Mouse (Mus musculus) E14TG2a.4 (cell line): Measurements from ENCODE around the gene Col13a1.

Experiments used
- H3K27me3 ChIP-seq: 2 replicates; pipeline ENCODE4 v1.6.1; 2014; ENCODE audit warnings: low read length, control low read depth; ENCODE audit not compliant: insufficient read depth
- H3K36me3 ChIP-seq: 2 replicates; pipeline ENCODE4 v1.6.1; 2014; ENCODE audit warnings: low read length, control low read depth; ENCODE audit not compliant: insufficient read depth
- H3K4me1 ChIP-seq: replicated peaks from 2 replicates; pipeline ENCODE4 v1.6.1; 2014; ENCODE audit warnings: low read depth, low read length, control low read depth
- H3K4me3 ChIP-seq: replicated peaks from 2 replicates; pipeline ENCODE4 v1.5.1; 2014; ENCODE audit warnings: mild to moderate bottlenecking, low read length
- H3K9me3 ChIP-seq: 2 replicates; pipeline ENCODE4 v1.6.1; 2014; ENCODE audit warnings: low read length, control low read depth
- CTCF ChIP-seq: conservative IDR thresholded peaks from 2 replicates; pipeline ENCODE4 v1.5.1; 2014; ENCODE audit warnings: low read length
- NANOG ChIP-seq: IDR thresholded peaks from 2 replicates; pipeline ENCODE4 v1.6.1; 2014; ENCODE audit warnings: borderline replicate concordance, low read length, mixed read lengths
- POU5F1 ChIP-seq: IDR thresholded peaks from 2 replicates; pipeline ENCODE4 v1.6.1; 2014; ENCODE audit warnings: low read length, borderline replicate concordance

Gene Col13a1

GRCm38 (mm10) chr10:61837286-61837685 is 141.6 kb downstream of the Col13a1 start:
- TF ChIP-seq CTCF, result no peak
- no peak for TF ChIP-seq POU5F1
- no peak for TF ChIP-seq NANOG
- peaks cover 15% of the 10 kb centered on the region; the same call in 1 of the 2 replicates for H3K27me3 ChIP-seq
- no peak overlapping the region for H3K4me3 ChIP-seq
- peaks cover 43% of the 10 kb centered on the region for H3K4me1 ChIP-seq
- H3K36me3 ChIP-seq, result peaks cover 6% of the 10 kb centered on the region; the same call in 1 of the 2 replicates
- H3K9me3 ChIP-seq, result no peaks in the 10 kb centered on the region

- peaks cover 70% of the 10 kb centered on the region for H3K4me1 ChIP-seq
- TF ChIP-seq POU5F1 (no peak), NANOG (no peak), CTCF (no peak)
- no peaks in the 10 kb centered on the region for H3K9me3 ChIP-seq
- peak overlapping the region; percentile 18 for H3K4me3 ChIP-seq
- no peaks in the 10 kb centered on the region for H3K36me3 ChIP-seq
- H3K27me3 ChIP-seq, result 0 out of 2 replicates have a peak, but pooled peaks cover 5% of the 10 kb centered on the region
Measured at GRCm38 (mm10) chr10:61834288-61834687, 144.6 kb downstream of the Col13a1 start.

- Histone ChIP-seq H3K4me3 (no peak overlapping the region), H3K27me3 (peaks cover 8% of the 10 kb centered on the region; the same call in 1 of the 2 replicates), H3K9me3 (no peaks in the 10 kb centered on the region), H3K36me3 (no peaks in the 10 kb centered on the region), H3K4me1 (peaks cover 75% of the 10 kb centered on the region)
- TF ChIP-seq CTCF (no peak), NANOG (no peak), POU5F1 (no peak)
Measured at GRCm38 (mm10) chr10:61832713-61833112, 146.2 kb downstream of the Col13a1 start.

- Histone ChIP-seq H3K4me1 (peaks cover 80% of the 10 kb centered on the region), H3K9me3 (no peaks in the 10 kb centered on the region), H3K36me3 (no peaks in the 10 kb centered on the region), H3K27me3 (peaks cover 18% of the 10 kb centered on the region), H3K4me3 (peak overlapping the region; percentile 60)
- no peak for TF ChIP-seq POU5F1
- TF ChIP-seq CTCF, result no peak
- TF ChIP-seq NANOG, result no peak; the same call in 1 of the 2 replicates
Measured at GRCm38 (mm10) chr10:61831741-61832140, 147.2 kb downstream of the Col13a1 start.

- Histone ChIP-seq H3K36me3 (no peaks in the 10 kb centered on the region), H3K4me1 (peaks cover 85% of the 10 kb centered on the region), H3K27me3 (peaks cover 22% of the 10 kb centered on the region), H3K9me3 (no peaks in the 10 kb centered on the region), H3K4me3 (peak overlapping the region; percentile 60)
- TF ChIP-seq CTCF (no peak), POU5F1 (no peak), NANOG (no peak)
Measured at GRCm38 (mm10) chr10:61831251-61831650, 147.7 kb downstream of the Col13a1 start.

- TF ChIP-seq POU5F1, result no peak
- no peak for TF ChIP-seq NANOG
- no peak for TF ChIP-seq CTCF
- Histone ChIP-seq H3K4me1 (peaks cover 89% of the 10 kb centered on the region), H3K27me3 (peaks cover 25% of the 10 kb centered on the region), H3K4me3 (peak overlapping the region; percentile 68), H3K9me3 (no peaks in the 10 kb centered on the region), H3K36me3 (no peaks in the 10 kb centered on the region)
Measured at GRCm38 (mm10) chr10:61830817-61831216, 148.1 kb downstream of the Col13a1 start.

GRCm38 (mm10) chr10:61829046-61829445 is 149.9 kb downstream of the Col13a1 start:
- H3K4me1 ChIP-seq, result peaks cover 86% of the 10 kb centered on the region
- peaks cover 33% of the 10 kb centered on the region for H3K27me3 ChIP-seq
- TF ChIP-seq CTCF (no peak), NANOG (peak; percentile 80; the same call in 1 of the 2 replicates), POU5F1 (no peak)
- no peaks in the 10 kb centered on the region for H3K36me3 ChIP-seq
- no peaks in the 10 kb centered on the region for H3K9me3 ChIP-seq
- H3K4me3 ChIP-seq, result peak overlapping the region; percentile 68

- TF ChIP-seq CTCF, result no peak
- no peak for TF ChIP-seq POU5F1
- Histone ChIP-seq H3K36me3 (no peaks in the 10 kb centered on the region), H3K4me3 (peak overlapping the region; percentile 63), H3K4me1 (peaks cover 84% of the 10 kb centered on the region), H3K9me3 (no peaks in the 10 kb centered on the region), H3K27me3 (peaks cover 33% of the 10 kb centered on the region)
Measured at GRCm38 (mm10) chr10:61827950-61828936, 150.7 kb downstream of the Col13a1 start.
